Mouse (Mus musculus) cerebellum, adult 11-12 months (tissue): ENCODE measurements around the gene Nek2.

Experiments used
- DNase-seq: peaks from one replicate; pipeline ENCODE4 v3.0.0; 2022

Nek2 gene

GRCm38 (mm10) chr1:191821326-191822091 lies at the start of gene Nek2:
TSS of gene Nek2 (plus strand) at chr1:191821444.
- DNase-seq = peak; percentile 93

- DNase-seq = peak; percentile 9
These were observed 47.1 kb upstream of the Nek2 start for GRCm38 (mm10) chr1:191774106-191774505.

- DNase-seq = no peak
These were observed 46.1 kb upstream of the Nek2 start for GRCm38 (mm10) chr1:191775116-191775515.

- DNase-seq = no peak
These were observed 43.7 kb upstream of the Nek2 start for GRCm38 (mm10) chr1:191777521-191777920.

- no peak for DNase-seq
These were observed 40.8 kb upstream of the Nek2 start for GRCm38 (mm10) chr1:191780470-191780869.

GRCm38 (mm10) chr1:191785108-191785507 lies 36.1 kb upstream of the Nek2 start:
- DNase-seq = no peak

GRCm38 (mm10) chr1:191786255-191786654 lies 35.0 kb upstream of the Nek2 start:
- DNase-seq = no peak

- no peak for DNase-seq
These were observed 33.9 kb upstream of the Nek2 start for GRCm38 (mm10) chr1:191787379-191787778.

- no peak for DNase-seq
These were observed 28.3 kb upstream of the Nek2 start for GRCm38 (mm10) chr1:191792991-191793390.

GRCm38 (mm10) chr1:191793888-191794532 lies 27.2 kb upstream of the Nek2 start:
- DNase-seq = no peak

GRCm38 (mm10) chr1:191796238-191796896 lies 24.9 kb upstream of the Nek2 start:
- DNase-seq = no peak

GRCm38 (mm10) chr1:191802093-191802819 lies 19.0 kb upstream of the Nek2 start:
- DNase-seq = no peak

GRCm38 (mm10) chr1:191802820-191803655 lies 18.2 kb upstream of the Nek2 start:
- DNase-seq = no peak

- no peak for DNase-seq
These were observed 16.5 kb upstream of the Nek2 start for GRCm38 (mm10) chr1:191804747-191805146.

GRCm38 (mm10) chr1:191805788-191806187 lies 15.5 kb upstream of the Nek2 start:
- no peak for DNase-seq

- no peak for DNase-seq
These were observed 14.5 kb upstream of the Nek2 start for GRCm38 (mm10) chr1:191806740-191807139.

- DNase-seq = no peak
These were observed 13.3 kb upstream of the Nek2 start for GRCm38 (mm10) chr1:191807979-191808378.

- DNase-seq = peak; percentile 94
These were observed 12.5 kb upstream of the Nek2 start for GRCm38 (mm10) chr1:191808688-191809223.

GRCm38 (mm10) chr1:191811774-191812173 lies 9.5 kb upstream of the Nek2 start:
- no peak for DNase-seq

GRCm38 (mm10) chr1:191812949-191813691 lies 8.1 kb upstream of the Nek2 start:
- no peak for DNase-seq

- no peak for DNase-seq
These were observed 7.0 kb upstream of the Nek2 start for GRCm38 (mm10) chr1:191814240-191814639.
